Mouse (Mus musculus): ENCODE measurements around the gene Tnni3. TPM values are rescaled to one million over a fixed set of nuclear protein-coding genes. Genes with fewer than 3 reads are reported as not detected.
"Not testable (repeated sequence)": the region's sequence is repeated elsewhere in the genome, so short reads cannot be mapped to it uniquely, and the experiment has no call there.

Tnni3 gene
- 1 to 10 TPM in 2 of 3 experiments, under 1 TPM in 1; 0.48 to 3.4 (median 1.4) TPM for polyA plus RNA-seq (2017; shearing (Covaris generic))

DNA sequence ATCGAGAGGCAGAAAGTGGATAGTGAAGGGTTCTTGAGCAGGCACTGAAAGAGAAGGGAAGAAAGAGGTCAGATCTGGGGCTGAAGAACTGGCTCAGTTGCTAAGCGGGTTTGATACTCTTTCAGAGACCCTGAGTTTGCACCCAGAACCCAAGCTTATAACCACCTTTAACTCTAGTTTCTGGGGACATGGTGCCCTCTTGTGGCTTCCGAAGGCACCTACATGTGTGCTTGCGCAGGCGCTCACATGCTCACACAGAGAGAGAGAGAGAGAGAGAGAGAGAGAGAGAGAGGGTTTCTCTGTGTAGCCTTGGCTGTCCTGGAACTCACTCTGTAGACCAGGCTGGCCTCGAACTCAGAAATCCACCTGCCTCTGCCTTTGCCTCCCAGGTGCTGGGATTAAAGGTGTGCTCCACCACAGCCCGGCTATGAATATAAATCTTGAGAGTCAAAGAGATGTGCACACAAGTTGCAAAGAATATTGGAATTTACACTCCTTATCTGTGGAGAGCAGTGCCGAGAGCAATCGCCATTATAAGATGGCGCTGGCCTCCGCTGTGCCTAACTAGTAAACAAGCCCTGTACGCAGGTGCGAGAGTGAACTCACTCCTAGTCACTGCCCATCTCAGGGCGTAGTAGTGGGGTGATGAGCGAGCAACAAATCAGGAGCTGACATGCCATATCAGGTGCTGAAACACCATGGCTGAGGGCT lies at the start of gene Tnni3:
TSS of gene Tnni3 (minus strand) at position 18 of the 711 bp plus-strand sequence.
- peak; percentile 45 for ATAC-seq

DNA sequence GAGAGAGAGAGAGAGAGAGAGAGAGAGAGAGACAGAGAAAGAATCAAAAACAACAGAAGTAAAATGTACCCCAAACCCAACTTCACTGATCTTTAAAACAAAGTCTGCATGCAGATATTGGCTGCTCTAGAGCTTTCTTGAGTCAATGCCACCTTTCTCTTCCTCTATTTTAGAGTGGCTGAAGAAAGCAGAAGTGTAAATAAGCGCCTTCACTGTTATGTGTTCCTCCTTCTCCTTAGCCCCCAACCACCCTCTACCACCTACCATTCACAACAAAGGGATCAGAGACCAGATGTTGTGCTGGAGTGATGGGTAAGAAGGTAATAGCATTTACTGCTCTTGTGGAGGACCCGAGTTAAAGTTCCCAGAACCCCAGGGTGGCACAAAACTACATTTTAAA lies 48.3 kb upstream of the Tnni3 start:
- ATAC-seq = not testable (repeated sequence)

DNA sequence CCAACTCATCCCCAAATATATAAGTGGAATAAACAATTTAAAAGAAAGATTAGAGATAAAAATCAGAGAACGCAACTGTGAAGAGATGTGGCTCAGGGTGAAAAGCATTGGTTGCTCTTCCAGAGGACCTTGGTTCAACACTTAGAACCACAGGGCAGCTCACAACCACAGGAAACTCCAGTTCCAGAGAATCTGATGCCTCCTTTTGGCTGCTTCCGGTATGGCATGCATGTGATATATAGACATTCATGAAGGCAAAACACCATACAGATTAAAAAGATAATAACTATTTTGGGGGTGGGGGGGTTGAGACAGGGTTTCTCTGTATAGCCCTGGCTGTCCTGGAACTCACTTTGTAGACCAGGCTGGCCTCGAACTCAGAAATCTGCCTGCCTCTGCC lies 38.6 kb upstream of the Tnni3 start:
- ATAC-seq = no peak

DNA sequence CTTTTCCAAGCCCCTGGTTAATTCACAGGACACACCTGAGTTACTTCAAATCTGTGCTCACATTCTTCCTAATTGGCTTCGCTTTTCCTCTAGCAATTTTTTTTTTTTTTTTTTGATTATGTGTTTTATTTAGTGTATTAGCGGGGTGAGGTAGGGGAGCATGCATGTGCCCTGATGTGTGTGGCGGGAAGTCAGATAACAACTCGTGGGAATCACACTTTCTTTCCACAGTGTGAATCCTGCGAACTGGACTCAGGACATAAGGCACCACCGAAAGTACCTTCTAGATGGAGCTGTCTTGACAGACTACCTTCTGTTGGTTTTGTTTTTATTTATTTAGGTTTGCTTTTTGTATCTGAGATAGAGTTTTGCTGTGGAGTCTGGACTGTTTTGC lies 33.1 kb upstream of the Tnni3 start:
- no peak for ATAC-seq

DNA sequence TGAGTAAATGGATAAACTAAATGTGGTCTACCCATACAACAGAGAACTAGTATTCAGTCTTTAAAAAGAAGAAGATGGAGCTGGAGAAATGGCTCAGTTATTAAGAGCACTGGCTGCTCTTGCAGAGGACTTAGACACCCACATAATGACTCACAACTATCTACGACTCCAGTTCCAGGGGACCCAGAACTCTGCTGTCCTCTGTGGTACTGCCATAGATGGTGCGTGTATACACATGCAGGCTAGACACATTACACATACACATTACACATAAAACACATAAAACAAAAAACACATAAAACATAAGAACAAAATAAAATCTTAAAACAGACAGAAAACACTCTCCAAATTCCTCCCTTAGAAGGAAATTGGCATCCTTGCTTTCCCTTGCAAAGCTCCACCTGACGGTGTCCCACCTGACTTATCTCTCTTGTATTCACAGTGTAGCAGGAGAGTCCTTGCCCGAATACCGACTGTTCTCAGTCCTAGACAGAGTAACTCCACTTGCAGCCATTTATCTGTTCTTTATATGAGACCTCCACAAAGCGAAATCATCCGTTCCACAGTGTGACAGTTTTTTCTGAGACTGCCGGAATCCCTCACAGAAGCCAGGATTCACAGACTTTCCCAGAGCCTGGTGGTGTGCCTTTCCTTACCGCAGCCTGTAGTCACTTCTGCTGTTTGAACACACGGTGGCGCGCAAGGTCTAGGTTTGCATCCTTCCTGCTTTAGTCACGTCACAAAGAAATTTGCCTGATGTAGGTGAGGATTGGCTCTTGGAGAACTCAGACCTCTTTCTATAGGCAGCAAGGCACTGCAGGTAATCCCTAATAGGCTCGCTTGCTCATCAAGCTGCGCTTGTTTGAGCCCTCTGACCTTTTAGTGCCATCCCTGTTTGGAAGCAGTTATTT lies 32.5 kb upstream of the Tnni3 start:
- peak; percentile 100 for ATAC-seq

DNA sequence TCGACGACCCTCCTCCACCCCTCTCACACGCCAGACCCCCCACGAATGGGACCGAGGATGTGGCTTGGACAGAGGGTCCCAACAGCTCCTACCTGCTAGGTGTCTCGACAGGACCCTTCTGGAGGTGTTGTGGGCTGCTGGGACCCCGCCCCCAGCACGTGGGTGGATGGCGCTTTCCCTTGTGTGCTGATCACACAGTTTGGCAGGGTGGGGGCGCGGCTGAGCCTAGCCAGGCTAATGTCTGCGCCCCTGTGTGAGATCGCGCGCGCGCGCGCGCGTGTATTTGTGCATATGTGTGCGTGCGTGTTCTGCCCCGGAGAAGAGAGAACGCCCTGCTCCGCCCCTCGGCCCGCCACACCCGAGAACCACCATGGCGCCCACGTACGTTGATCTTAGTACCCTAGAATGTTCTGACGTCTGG lies 23.2 kb upstream of the Tnni3 start, which contains the start of gene Syt5:
TSS of gene Syt5 (minus strand) at position 321 of the 421 bp plus-strand sequence.
- peak; percentile 17 for ATAC-seq

DNA sequence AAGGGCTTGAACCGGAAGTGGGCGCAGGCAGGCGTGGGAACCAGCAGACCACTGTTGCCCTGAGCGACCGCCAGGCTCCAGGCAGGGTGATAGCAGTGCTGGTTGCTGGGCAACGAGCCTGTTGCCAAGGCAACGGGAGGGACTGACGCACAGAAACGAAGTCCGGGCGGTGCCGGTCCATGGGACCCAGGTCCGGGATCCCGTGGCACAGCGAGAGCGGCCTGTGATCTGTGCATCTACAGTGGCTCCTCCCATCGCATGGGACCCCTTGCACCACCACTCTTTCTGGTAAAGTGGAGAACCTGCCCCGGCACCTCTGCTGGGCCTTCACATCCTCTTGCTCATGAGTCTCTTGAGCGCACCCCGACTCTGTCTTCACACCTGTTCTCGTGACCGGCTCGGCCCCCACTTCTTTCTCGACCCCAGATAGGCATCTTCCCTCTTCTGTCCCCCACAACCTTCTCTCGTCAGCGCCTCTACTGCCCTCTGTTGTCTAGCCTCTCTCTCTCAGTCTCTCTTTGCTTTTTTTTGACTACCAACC lies 22.6 kb upstream of the Tnni3 start:
- no peak for ATAC-seq

DNA sequence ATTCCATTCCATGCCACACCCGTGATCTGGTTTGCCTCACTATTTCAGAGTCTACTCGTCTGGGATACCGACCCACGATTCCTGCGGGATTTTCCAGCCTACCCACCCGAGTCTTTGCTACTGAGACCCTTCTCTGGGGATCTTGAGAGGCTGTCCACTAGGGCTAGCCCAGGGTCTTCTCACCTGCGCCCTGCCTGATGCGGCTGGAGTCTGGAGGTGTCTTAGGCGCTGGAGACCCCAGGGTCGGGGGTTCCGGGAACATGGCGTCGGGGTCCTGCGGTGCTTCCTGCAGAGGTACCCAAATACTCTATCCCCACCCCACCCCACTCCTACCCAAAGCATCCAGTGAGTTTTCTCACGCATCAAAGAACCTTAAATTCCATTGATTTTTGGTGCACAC lies 22.0 kb upstream of the Tnni3 start:
- ATAC-seq = no peak

DNA sequence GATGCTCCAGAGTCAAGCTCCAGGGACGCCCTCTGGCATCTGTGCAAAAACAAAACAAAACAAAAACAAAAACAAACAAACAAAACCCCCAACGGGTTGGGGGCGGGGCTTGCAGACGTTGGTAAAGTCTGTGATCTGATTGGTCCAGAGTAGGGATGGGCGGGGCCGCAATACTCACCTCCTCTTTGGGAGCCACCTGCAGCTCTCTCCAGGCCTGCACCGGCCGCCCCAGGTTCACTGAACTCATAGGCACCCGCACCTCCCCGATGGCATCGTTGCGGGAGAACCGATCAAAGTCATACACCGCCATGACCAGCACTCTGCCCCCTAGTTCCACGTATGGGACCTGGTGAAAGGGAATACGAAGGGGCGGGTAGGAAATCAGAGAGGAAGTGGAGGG lies 18.0 kb upstream of the Tnni3 start:
- ATAC-seq = no peak

DNA sequence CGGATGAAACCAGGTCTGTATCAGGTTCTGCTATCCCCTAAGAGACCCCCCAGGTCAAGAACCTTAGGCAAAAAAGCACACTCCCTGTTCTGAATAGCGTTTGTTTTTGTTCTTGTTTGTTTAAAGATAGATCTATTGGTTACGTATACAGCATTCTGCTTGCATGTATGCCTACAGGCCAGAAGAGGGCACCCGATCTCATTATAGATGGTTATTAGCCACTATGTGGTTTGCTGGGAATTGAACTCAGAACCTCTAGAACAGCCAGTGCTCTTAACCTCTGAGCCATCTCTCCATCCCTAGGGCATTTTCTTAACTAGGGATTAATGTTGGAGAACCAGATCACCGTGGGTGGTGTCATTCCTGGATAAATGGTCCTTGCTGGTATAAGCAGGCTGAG lies 17.3 kb upstream of the Tnni3 start:
- ATAC-seq = no peak

DNA sequence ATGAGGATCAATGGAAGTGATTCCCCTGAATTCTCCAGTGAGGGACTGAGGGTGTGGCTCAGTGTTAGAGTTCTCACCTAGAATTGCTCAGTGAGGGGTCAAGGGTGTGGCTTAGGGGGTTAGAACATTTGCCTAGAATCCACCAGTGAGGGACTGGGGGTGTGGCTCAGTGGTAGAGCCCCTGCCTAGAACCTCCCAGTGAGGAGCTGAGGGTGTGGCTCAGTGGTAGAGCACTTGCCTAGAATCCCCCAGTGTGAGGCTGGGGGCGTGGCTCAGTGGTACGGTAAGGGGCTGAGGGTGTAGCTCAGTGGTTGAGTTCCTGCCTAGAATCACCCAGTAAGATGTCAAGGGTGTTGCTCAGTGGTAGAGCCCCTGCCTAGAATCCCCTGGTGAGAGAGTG lies 15.0 kb upstream of the Tnni3 start:
- no peak for ATAC-seq

DNA sequence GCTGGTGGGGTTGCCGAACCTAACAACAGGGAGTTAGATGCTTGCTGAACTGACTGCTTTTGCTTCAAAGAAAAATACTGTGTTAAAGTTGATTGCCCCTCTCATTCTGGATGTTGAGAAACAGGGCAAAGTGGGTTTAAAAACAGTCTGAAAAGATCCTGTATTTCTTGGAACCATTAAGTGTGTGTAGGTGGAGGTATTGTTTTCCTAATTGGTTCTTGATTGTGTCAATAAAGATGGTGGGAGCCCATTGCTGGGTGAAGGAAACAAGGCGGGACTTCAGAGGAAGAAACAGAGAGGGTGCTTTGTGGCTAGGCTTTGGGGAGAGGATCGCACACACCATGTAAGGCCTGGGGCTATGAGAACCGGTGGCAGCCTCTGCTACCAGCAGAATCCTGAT lies 13.2 kb upstream of the Tnni3 start:
- no peak for ATAC-seq

DNA sequence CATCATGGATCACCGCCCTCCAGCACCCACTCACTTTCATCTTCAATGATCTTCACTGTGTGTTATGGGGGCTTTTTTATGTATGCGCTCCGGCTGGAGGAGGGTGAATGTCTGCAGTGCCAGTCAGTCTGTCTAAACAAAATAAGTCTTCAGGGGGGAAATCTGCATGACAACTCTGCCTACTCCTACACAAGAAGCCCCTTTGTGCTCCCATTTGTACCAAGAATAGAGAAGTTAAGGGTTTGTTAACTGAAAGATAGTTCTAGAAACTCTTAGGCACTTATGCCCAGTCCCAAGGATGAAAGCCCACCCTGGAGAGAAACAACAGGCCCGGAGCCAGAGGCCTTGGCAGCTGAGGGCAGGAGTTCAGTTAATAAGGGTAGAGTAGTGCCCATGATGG lies 12.3 kb upstream of the Tnni3 start:
- ATAC-seq = no peak

DNA sequence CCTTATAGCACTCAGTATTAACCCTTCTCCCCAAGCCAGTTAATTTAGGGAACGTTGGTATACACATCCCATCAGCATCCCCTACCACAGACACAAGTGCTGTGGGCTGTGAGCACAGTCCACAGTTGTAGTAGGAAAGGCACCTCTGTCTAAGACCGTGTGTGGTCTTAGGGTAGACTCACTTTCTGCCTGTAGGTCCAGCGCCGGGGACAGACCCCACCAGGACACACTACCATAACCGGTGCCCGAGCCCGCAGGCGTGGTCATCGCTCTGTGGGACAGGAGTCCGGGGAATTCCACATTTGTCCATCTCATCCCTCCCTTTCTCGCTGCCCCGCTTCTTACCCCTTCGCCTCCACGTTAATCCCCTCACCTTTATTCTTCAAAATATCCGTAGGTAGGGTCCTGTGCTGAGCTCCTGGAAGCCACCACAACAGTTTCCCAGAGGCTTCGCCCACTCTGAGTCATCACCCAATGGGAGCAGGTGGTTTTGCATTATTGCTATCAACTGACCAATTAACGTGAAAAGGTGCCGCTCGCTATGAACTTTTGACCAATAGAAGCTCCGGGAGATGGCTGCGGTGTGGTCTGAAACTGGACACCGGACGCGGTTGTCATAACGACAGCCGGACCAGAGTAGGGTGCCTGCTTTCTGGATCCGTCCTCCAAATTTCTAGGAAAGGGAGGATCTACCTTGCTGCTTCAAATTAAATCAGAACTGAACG lies 8.1 kb upstream of the Tnni3 start, which contains the start of gene Dnaaf3:
TSS of gene Dnaaf3 (minus strand) at position 449 of the 725 bp plus-strand sequence.
- no peak for ATAC-seq

DNA sequence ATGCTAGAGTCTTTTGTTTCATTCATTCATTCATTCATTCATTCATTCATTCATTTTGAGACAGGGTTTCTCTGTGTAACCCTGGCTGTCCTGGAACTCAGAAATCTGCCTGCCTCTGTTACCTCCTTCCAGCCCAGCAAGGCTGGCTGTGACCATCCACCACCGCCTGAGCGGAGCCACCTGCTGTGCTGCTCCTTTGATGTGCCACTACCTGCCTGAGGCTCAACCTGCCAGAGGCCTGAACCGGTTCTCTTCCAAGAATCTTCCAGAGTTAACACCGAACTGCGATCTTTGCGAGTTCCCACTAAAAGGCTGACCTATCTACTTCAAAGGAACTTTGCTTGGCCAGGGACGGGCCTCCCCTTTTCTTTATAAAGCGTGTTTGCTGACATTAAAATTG lies 6.1 kb upstream of the Tnni3 start:
- ATAC-seq = not testable (repeated sequence)

DNA sequence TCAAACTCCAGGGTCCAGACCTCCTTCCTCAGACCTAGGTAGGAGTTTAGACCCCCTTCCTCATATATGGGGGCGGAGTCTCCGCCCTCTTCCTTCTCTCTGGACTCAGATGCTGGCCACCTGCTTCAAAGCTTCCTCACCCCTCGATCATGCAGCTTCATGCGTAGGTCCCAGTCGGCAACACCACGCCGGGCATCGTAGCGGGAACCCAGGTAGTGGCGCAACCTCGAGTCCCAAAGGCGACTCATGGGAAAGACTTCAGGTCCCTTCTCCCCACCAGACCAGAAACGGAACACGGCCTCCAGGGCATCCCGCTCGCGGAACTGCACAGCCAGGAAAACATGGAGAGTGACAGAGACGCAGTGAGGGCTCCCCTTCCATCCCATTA lies 3.3 kb upstream of the Tnni3 start:
- ATAC-seq = no peak

DNA sequence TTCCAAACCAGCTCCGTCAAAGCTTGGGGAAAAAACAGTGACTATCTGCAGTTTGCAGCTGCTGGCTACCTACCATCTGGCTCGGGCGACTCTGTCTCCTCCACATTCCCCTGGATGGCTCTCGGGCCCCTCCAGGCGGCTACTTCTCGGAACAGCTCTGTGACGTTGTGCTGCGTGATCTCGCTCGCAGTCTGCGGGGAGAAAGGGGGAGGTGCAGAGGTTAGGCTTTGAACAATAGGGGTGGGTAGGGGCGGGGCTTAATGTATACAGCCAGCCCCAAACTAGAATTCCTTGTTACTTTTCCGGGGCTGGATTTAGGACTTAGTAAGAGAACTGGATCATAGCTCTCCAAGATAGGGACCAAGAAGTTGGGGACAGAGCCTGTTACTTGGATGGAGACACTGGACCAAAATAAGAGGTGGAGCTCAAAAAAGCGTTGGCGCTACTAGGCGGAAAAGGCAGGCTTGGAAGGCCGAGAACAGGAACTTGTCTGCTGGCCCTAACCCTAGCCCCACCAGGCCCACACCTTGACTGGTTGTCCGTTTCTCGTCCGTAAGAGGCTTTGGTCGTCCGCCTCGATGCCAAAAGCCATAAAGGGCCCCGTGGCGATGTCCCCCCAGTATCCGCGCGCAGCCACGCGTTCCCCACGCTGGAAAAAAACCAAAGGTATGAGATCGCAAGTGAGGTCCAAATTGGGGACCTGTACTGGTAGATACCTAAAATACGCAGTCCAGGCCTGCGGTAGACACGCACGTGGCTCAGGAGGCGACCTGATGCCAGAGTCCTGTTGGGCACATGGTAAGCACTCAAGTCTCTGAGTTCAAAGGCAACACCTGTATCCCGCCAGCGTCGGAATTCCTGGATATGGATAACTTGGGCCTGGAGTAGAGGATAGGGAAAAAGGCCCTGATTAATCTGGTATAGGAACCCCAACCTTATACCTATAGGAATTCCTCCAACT lies 2.6 kb upstream of the Tnni3 start:
- peak; percentile 98 for ATAC-seq

DNA sequence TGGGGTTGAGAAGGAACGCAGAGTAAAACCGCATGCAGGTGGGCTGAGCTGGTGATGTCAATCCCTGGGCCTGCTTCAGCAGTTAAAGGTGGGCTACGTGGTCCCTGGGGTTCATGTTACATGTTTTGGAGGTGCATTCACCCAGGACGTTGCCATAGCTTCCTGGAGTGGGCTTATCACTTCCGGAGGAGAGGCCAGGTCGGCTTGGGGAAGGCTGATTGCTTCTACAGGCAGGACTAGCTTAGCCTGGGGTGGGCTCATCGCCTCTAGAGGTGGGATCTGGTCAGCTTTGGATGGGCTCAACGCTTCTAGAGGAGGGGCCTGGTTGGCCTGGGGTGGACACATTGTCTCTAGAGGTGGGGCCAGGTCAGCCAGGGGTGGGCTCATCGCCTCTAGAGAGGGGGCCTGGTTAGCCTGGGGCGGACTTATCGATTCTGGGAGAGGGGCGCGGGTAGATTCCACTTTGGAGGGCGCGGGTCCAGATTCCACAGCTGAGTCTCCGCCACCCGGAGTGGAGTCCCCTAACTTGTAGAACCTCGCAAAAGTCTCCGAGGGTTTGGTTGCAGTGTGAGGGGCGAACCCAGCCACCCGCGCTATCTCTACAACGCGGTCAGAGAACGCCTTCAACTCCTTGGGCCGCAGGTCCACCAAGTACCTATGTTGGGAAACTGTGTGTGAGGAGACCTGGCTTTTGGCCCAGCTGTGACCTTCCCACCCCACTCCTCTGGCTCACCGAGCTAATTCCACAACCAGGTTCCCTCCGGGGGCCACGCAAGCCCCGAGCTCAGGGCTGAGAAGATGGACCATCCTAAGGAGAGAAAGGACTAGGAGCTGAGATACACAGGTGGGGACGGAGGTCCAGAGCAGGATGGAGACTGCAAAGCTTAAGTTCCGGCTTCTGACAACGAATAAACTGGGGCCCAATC lies 561 bp downstream of the Tnni3 start:
- ATAC-seq = no peak

DNA sequence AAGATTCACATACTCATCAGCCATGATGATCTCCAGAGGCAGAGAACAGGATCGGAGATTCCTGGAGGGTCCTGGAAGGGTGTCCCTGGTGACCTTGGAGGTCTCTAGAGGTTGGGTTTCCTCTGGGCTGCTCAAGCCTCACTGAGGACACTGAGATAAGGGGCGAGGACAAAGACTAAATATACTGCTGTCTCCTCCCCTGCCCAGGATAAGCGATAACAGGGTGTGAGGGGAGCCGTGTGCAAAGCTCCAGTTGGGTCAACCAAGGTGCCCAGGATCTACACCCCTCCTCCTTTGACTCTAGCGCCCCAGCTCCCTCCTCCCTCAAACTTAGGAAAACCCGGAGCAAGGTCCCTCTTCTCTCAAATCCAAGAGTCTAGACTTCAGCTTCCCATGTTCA lies 1.7 kb downstream of the Tnni3 start:
- no peak for ATAC-seq
